Mouse (Mus musculus) lung, adult 2 months (tissue): ENCODE data around the gene Gtf2f2.
"Not testable (repeated sequence)": the region's sequence is repeated elsewhere in the genome, so short reads cannot be mapped to it uniquely, and the experiment has no call there.

ENCODE experiments used
- CTCF ChIP-seq: fragments of 200-500 bp; IDR thresholded peaks from 2 replicates; pipeline ENCODE4 v1.5.1; 2011; ENCODE audit warnings: mild to moderate bottlenecking, low read length, control low read depth; ENCODE audit not compliant: insufficient read depth
- POLR2A ChIP-seq: fragments of 200-500 bp; IDR thresholded peaks from 2 replicates; pipeline ENCODE4 v1.6.1; 2011; ENCODE audit warnings: low read depth, mild to moderate bottlenecking, control low read depth, low read length, borderline replicate concordance; ENCODE audit errors: extremely low read depth

DNA sequence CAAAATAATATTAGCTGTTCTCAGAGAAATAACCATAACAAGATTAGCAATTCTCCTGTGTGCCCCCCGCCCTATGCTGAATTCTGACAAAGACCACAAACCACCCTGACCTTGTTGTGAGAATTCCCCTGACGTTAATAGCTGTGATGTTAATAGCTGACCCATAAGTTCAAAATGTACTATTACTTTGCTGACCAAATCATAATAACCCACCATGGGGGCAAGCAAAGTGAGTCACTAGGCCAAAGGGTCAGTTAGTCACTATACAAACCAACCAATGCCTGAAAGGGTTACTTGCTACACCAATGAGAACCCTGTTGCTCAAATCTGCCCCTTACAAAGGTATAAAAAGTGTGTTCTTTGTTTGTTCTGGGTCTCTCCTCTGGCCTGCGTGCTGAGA, 142.6 kb downstream of the Gtf2f2 start:
- not testable (repeated sequence) for TF ChIP-seq CTCF, POLR2A
